Mouse (Mus musculus): ENCODE data around the gene Lct.

DNA sequence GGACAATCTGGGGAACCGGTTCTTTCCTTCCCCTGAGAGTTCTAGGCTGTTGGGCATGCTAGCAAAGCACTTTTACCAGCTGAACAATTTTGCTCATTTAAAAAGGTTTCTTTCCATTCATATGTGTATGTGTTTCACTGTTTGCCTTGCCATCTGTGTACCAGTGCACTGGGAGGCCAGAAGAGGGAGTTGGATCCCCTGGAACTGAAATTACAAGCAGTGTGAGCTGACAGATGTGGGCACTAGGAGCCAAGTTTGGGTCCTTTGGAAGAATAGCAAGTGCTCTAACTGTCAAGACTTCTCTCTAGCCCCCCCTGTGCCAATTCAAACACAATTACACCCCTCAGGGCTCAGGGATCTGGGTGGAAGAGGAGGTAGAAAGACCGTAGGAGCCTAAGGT lies 3.3 kb downstream of the Lct start:
- no peak for TF ChIP-seq EP300 (IDR thresholded peaks at IDR 0.05; ENCODE audit: low read depth)
- TF ChIP-seq CTCF (IDR thresholded peaks at IDR 0.05; ENCODE audit: low read depth) = peak; percentile 16; the same call in 1 of the 2 replicates

Data from liver, postnatal 0 days (tissue).